Mouse (Mus musculus): ENCODE results near the gene Clec4a3.

- TF ChIP-seq CHD1 (IDR thresholded peaks at IDR 0.05; ENCODE audit: low read depth, low read length) (no peak), POLR2A (IDR thresholded peaks at IDR 0.05; ENCODE audit: control insufficient read depth in 1 of 2, insufficient read depth in 1 of 2, low read depth in 1 of 2, low read length in 2 of 2, poor library complexity in 1 of 2) (no peak), MAX (IDR thresholded peaks at IDR 0.05; ENCODE audit: low read length) (no peak), MYB (IDR thresholded peaks at IDR 0.05; ENCODE audit: low read depth, low read length) (no peak)
These were observed 17.5 kb upstream of the Clec4a3 start for GRCm38 (mm10) chr6:122934845-122935244.

Measured in MEL (cell line).